In the genomic region with DNA sequence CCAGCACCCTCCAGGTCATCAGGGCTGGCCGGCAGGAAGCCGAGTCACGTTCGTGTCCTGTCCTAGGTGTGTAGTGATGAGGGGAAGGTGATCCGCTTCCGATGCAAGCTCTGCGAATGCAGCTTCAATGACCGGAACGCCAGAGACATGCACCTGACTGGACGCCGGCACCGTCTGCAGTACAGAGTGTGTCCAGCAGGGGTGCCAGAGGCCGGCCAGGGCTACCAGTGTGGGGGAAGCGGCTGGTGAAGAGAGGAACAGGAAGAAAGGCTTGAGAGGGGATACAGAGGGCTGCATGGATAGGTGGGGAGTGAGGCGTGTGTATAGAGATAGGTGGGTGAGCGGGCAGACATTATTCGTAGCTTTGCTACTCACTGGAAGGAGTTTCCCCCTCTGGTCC, we compare ENCODE assay signal across 8 mouse cellular contexts. TPM values are rescaled to one million over a fixed set of nuclear protein-coding genes. Genes with fewer than 3 reads are reported as not detected.
DNase-seq lines count a peak whose midpoint lies in the region; ATAC-seq lines count a peak whose summit lies in the region.

No protein-coding gene starts in this region.

- no peaks in the 10 kb centered on the region for H3K36me3 ChIP-seq in embryonic facial prominence, embryonic 14.5 days (ENCODE audit: control insufficient read depth, insufficient read depth, low read length)
- H3K36me3 ChIP-seq in lung, embryonic 16.5 days (ENCODE audit: control insufficient read depth, insufficient read depth, low read length), result no peaks in the 10 kb centered on the region

- peak; percentile 72 for ATAC-seq in CD4-positive, CD25-positive, alpha-beta regulatory T cell, adult 4 months
- peak; percentile 64 for ATAC-seq in embryonic facial prominence, embryonic 14.5 days (ENCODE audit: low read depth)
- peak; percentile 57; the same call in 1 of the 2 replicates for ATAC-seq in lung, embryonic 16.5 days (ENCODE audit: low read depth)
- ATAC-seq in neutrophil, adult 5-6 weeks (ENCODE audit: extremely low read depth, insufficient number of reproducible peaks, low FRiP score, poor library complexity, severe bottlenecking), result peak; percentile 86

- intact Hi-C loops in heart, postnatal 10 days (cut with DNase I), result no loop called here

- no peak overlapping the region for H3K9ac ChIP-seq in embryonic facial prominence, embryonic 14.5 days (ENCODE audit: low read depth, low read length)
- no peak overlapping the region for H3K9ac ChIP-seq in lung, embryonic 16.5 days (ENCODE audit: low read length)

- peak; percentile 81 to 87 for DNase-seq in adrenal gland, postnatal 36 days
- DNase-seq in embryonic facial prominence, embryonic 14.5 days (ENCODE audit: low spot score), result no peak
- peak; percentile 83 to 92 for DNase-seq in heart, postnatal 10 days
- peak; percentile 79 to 84 for DNase-seq in kidney, postnatal 25 days
- DNase-seq in thymus, postnatal 25 days, result peak; percentile 85

- peaks cover 17% of the 10 kb centered on the region for H3K27me3 ChIP-seq in embryonic facial prominence, embryonic 14.5 days (replicated peaks; ENCODE audit: control insufficient read depth, insufficient read depth, low read length)
- peaks cover 13% of the 10 kb centered on the region for H3K27me3 ChIP-seq in lung, embryonic 16.5 days (ENCODE audit: control insufficient read depth, insufficient read depth, low read depth, low read length)

- no peak overlapping the region for H3K4me2 ChIP-seq in embryonic facial prominence, embryonic 14.5 days (ENCODE audit: low read depth, low read length)
- no peak overlapping the region for H3K4me2 ChIP-seq in lung, embryonic 16.5 days (ENCODE audit: low read depth, low read length)

- WGBS in embryonic facial prominence, embryonic 14.5 days, result 9% methylated on average over 17 of the region's 17 CpGs
- 5% methylated on average over 17 of the region's 17 CpGs for WGBS in lung, embryonic 16.5 days

- H3K9me3 ChIP-seq in embryonic facial prominence, embryonic 14.5 days (ENCODE audit: control insufficient read depth, low read length), result no peaks in the 10 kb centered on the region
- H3K9me3 ChIP-seq in lung, embryonic 16.5 days (ENCODE audit: control insufficient read depth, low read length), result no peaks in the 10 kb centered on the region

- H3K4me1 ChIP-seq in embryonic facial prominence, embryonic 14.5 days (ENCODE audit: control insufficient read depth, insufficient read depth, low read length), result no peaks in the 10 kb centered on the region
- H3K4me1 ChIP-seq in lung, embryonic 16.5 days (replicated peaks; ENCODE audit: control insufficient read depth, insufficient read depth, low read length), result no peaks in the 10 kb centered on the region

- H3K4me3 ChIP-seq in embryonic facial prominence, embryonic 14.5 days (ENCODE audit: low read depth, low read length), result no peak overlapping the region
- no peak overlapping the region for H3K4me3 ChIP-seq in lung, embryonic 16.5 days (ENCODE audit: low read length)

- H3K27ac ChIP-seq in embryonic facial prominence, embryonic 14.5 days (replicated peaks; ENCODE audit: low read depth, low read length), result no peak overlapping the region
- H3K27ac ChIP-seq in lung, embryonic 16.5 days (ENCODE audit: low read length), result no peak overlapping the region

RNA-seq across cellular contexts. Expression of a gene that starts 8.1 kb away (rescaled TPM):
- 100 to 1,000 TPM in 1 of 2 experiments, 10 to 100 TPM in 1; 63.6 to 103 TPM for polyA plus RNA-seq in CD4-positive, CD25-positive, alpha-beta regulatory T cell, adult 4 months (2017; shearing (Covaris generic))
- total RNA-seq in adrenal gland, postnatal 36 days (2021), result under 1 TPM; 0.36 to 0.86 TPM
- polyA plus RNA-seq in embryonic facial prominence, embryonic 14.5 days (2014; fragmentation: Nextera tagmentation; extraction: Ambion mirVana), result 4.9 and 5.4 TPM in 2 replicates
- under 1 TPM; 0.27 to 0.38 TPM for total RNA-seq in heart, postnatal 10 days (2021)
- polyA plus RNA-seq in lung, embryonic 16.5 days (2015; fragmentation: Nextera tagmentation; extraction: Ambion mirVana), result 2.9 and 3.5 TPM in 2 replicates
- total RNA-seq in neutrophil, adult 5-6 weeks (2017), result 9.1 and 12.3 TPM in 2 replicates

RNA-seq across cellular contexts. Expression of a gene that starts 11.6 kb away (rescaled TPM):
- polyA plus RNA-seq in CD4-positive, CD25-positive, alpha-beta regulatory T cell, adult 4 months (2017; shearing (Covaris generic)), result 1 to 10 TPM; 1.6 to 1.7 TPM
- 10 to 100 TPM in 1 of 2 experiments, 1 to 10 TPM in 1; 9.2 to 14.2 TPM for total RNA-seq in adrenal gland, postnatal 36 days (2021)
- 6.5 and 9.7 TPM in 2 replicates for polyA plus RNA-seq in embryonic facial prominence, embryonic 14.5 days (2014; fragmentation: Nextera tagmentation; extraction: Ambion mirVana)
- total RNA-seq in heart, postnatal 10 days (2021), result 1 to 10 TPM; 3.8 TPM
- polyA plus RNA-seq in lung, embryonic 16.5 days (2015; fragmentation: Nextera tagmentation; extraction: Ambion mirVana), result 5.0 and 6.0 TPM in 2 replicates
- 1.5 and 1.6 TPM in 2 replicates for total RNA-seq in neutrophil, adult 5-6 weeks (2017)

RNA-seq across cellular contexts. Expression of a gene that starts 14.0 kb away (rescaled TPM):
- polyA plus RNA-seq in CD4-positive, CD25-positive, alpha-beta regulatory T cell, adult 4 months (2017; shearing (Covaris generic)), result 1 to 10 TPM; 4.0 to 6.2 TPM
- 1 to 10 TPM; 1.5 to 2.6 TPM for total RNA-seq in adrenal gland, postnatal 36 days (2021)
- 2.3 and 2.4 TPM in 2 replicates for polyA plus RNA-seq in embryonic facial prominence, embryonic 14.5 days (2014; fragmentation: Nextera tagmentation; extraction: Ambion mirVana)
- total RNA-seq in heart, postnatal 10 days (2021), result under 1 TPM; 0.24 to 0.30 TPM
- 0.36 and 0.39 TPM in 2 replicates for polyA plus RNA-seq in lung, embryonic 16.5 days (2015; fragmentation: Nextera tagmentation; extraction: Ambion mirVana)
- not detected in 2 replicates for total RNA-seq in neutrophil, adult 5-6 weeks (2017)

RNA-seq across cellular contexts. Expression of a gene that starts 22.1 kb away (rescaled TPM):
- 100 to 1,000 TPM; 111 to 132 TPM for polyA plus RNA-seq in CD4-positive, CD25-positive, alpha-beta regulatory T cell, adult 4 months (2017; shearing (Covaris generic))
- total RNA-seq in adrenal gland, postnatal 36 days (2021), result 100 to 1,000 TPM; 121 to 141 TPM
- polyA plus RNA-seq in embryonic facial prominence, embryonic 14.5 days (2014; fragmentation: Nextera tagmentation; extraction: Ambion mirVana), result 196 and 206 TPM in 2 replicates
- total RNA-seq in heart, postnatal 10 days (2021), result 100 to 1,000 TPM in 1 of 2 experiments, 10 to 100 TPM in 1; 93.4 to 108 TPM
- 202 and 210 TPM in 2 replicates for polyA plus RNA-seq in lung, embryonic 16.5 days (2015; fragmentation: Nextera tagmentation; extraction: Ambion mirVana)
- total RNA-seq in neutrophil, adult 5-6 weeks (2017), result 52.4 and 76.6 TPM in 2 replicates

RNA-seq across cellular contexts. Expression of a gene that starts 22.2 kb away (rescaled TPM):
- polyA plus RNA-seq in CD4-positive, CD25-positive, alpha-beta regulatory T cell, adult 4 months (2017; shearing (Covaris generic)), result 10 to 100 TPM; 12.5 to 14.8 TPM
- total RNA-seq in adrenal gland, postnatal 36 days (2021), result 100 to 1,000 TPM in 1 of 2 experiments, 10 to 100 TPM in 1; 78.8 to 109 TPM
- 56.0 and 61.4 TPM in 2 replicates for polyA plus RNA-seq in embryonic facial prominence, embryonic 14.5 days (2014; fragmentation: Nextera tagmentation; extraction: Ambion mirVana)
- 10 to 100 TPM; 66.5 to 68.3 TPM for total RNA-seq in heart, postnatal 10 days (2021)
- 61.2 and 69.2 TPM in 2 replicates for polyA plus RNA-seq in lung, embryonic 16.5 days (2015; fragmentation: Nextera tagmentation; extraction: Ambion mirVana)
- 16.6 and 24.0 TPM in 2 replicates for total RNA-seq in neutrophil, adult 5-6 weeks (2017)
